ENCODE assay signal across 13 mouse cellular contexts in the genomic region with DNA sequence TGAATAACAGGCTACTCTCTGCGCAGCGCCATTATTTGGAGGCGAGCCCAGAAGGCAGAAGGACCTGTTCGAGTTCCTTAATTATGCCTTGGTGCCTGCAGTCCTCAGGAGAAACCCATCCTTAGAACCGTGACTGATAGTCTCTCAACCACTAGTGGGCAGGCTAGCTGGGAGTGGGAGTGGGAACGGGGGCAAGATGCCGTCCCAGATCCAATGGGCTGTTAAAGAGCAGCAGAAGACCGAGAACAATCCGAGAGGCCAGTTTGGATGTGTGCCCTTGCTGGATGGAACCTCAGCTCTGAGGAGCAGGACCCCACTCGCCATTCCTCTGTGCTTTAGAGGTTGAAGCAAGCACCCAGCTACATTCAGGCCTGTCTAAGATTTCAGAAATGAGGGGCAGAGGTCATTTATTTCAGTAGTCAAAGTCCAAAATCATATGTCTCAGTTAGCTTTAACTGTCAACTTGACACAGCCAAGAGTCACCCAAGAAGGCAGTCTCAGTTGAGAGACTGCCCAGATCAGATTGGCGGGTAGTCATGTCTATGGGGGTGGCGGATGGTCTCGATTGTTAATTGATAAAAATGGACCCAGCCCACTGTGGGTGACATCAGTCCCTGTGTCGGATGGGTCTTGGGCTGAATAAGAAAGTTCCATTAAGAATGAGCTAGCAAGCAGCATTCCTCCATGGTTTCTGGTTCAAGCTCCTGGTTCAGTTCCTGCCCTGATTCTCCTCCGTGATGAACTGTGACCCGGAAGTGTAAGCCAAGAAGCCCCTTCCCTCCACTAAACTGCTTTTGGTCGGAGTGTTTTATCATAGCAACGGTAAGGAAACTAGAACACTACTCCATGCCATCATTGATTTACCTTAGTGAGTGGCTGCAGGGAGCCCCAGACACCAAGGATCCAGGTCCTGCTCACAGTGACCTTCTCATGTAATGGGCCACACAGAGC. TPM values are rescaled to one million over a fixed set of nuclear protein-coding genes. Genes with fewer than 3 reads are reported as not detected.
A peak's percentile ranks its signal among the peaks of the same experiment; 100 is the strongest.
DNase-seq lines count a peak whose midpoint lies in the region; ATAC-seq and TF ChIP-seq lines count a peak whose summit lies in the region.
"Had no signal": no experiment of that assay in that cellular context is flagged by ENCODE, and none has a peak within 500 bp of the region (broad histone marks: within the 10 kb centered on the region; RNA-seq: fewer than 3 reads in every experiment).

No protein-coding gene starts in this region.

- in situ Hi-C loops in ES-E14 (cut with MboI; ENCODE audit: low sequenced_read_pairs in 2 of 2, unreplicated experiment in 2 of 2): loop anchor here in 1 of 2 experiments (10.0 kb wide), 1 partner anchor 142 kb away; no protein-coding TSS in a partner anchor

- no peak overlapping the region; the same call in 1 of the 2 replicates for H3K9ac ChIP-seq in ES-E14 (ENCODE audit: insufficient read depth, low read depth, low read length, poor library complexity, severe bottlenecking)
- no peak overlapping the region for H3K9ac ChIP-seq in limb, embryonic 12.5 days (replicated peaks)
- H3K9ac ChIP-seq: embryonic facial prominence, embryonic 15.5 days; lung, embryonic 15.5 days; neural tube, embryonic 13.5 days had no signal

- H3K4me3 ChIP-seq in cerebellum, adult 2 months (replicated peaks; ENCODE audit: insufficient read depth, low read depth, low read length): no peak overlapping the region
- peak overlapping the region; percentile 6 to 52; a peak in 2 of 4 replicates for H3K4me3 ChIP-seq in ES-E14 (ENCODE audit: insufficient read depth in 1 of 2, low read depth in 1 of 2, low read length in 2 of 2, poor library complexity in 1 of 2, severe bottlenecking in 1 of 2)
- H3K4me3 ChIP-seq in limb, embryonic 12.5 days (replicated peaks): no peak overlapping the region

- peak; percentile 43; the same call in 1 of the 2 replicates for TF ChIP-seq CTCF in cerebellum, adult 2 months (IDR thresholded peaks at IDR 0.05; ENCODE audit: borderline replicate concordance, insufficient read depth, low read depth, low read length)

- no peak for TF ChIP-seq POLR2A in cerebellum, adult 2 months (IDR thresholded peaks at IDR 0.05; ENCODE audit: borderline replicate concordance, insufficient read depth, low read length)

- intact Hi-C loops in left cerebral cortex, postnatal 4 days (cut with DNase I): no loop called here
- intact Hi-C loops in left cerebral cortex, postnatal 14 days (cut with DNase I): no loop called here

- H3K36me3 ChIP-seq in ES-E14 (ENCODE audit: control insufficient read depth, insufficient read depth, low read length, poor library complexity, severe bottlenecking): no peaks in the 10 kb centered on the region
- no peaks in the 10 kb centered on the region for H3K36me3 ChIP-seq in limb, embryonic 12.5 days
- H3K36me3 ChIP-seq: embryonic facial prominence, embryonic 15.5 days; lung, embryonic 15.5 days; neural tube, embryonic 13.5 days had no signal

- no peaks in the 10 kb centered on the region for H3K9me3 ChIP-seq in ES-E14 (ENCODE audit: control insufficient read depth, insufficient read depth, low read depth, low read length)
- no peaks in the 10 kb centered on the region for H3K9me3 ChIP-seq in limb, embryonic 12.5 days
- H3K9me3 ChIP-seq: embryonic facial prominence, embryonic 15.5 days; lung, embryonic 15.5 days; neural tube, embryonic 13.5 days had no signal

- no peak for DNase-seq in cerebellum, adult 2 months
- no peak for DNase-seq in cerebellum, adult 8-10 months
- peak; percentile 66 for DNase-seq in left cerebral cortex, postnatal 4 days
- DNase-seq in left cerebral cortex, postnatal 14 days (ENCODE audit: low spot score in 2 of 2): no peak
- no peak for DNase-seq in ES-E14 (ENCODE audit: low read depth, low spot score)
- DNase-seq in Muller cell, postnatal 12 days (ENCODE audit: inconsistent ontology term): no peak

- H3K27ac ChIP-seq in cerebellum, adult 2 months (ENCODE audit: insufficient read depth, low read length): no peak overlapping the region
- H3K27ac ChIP-seq in ES-E14 (ENCODE audit: insufficient read depth, low read depth, low read length, poor library complexity, severe bottlenecking): peak overlapping the region; percentile 44; the same call in 1 of the 2 replicates
- no peak overlapping the region for H3K27ac ChIP-seq in limb, embryonic 12.5 days
- H3K27ac ChIP-seq: neural tube, embryonic 13.5 days had no signal

- ATAC-seq in limb, embryonic 12.5 days (ENCODE audit: insufficient number of reproducible peaks, insufficient read depth, low FRiP score, low TSS enrichment, low read depth): no peak
- ATAC-seq in inflammation-experienced regulatory T-cells, adult 6 months: no peak

- WGBS in cerebellum, adult 2 months: 54% methylated on average over 18 of the region's 18 CpGs
- WGBS in limb, embryonic 12.5 days: 68% methylated on average over 18 of the region's 18 CpGs

- peak overlapping the region; percentile 31; the same call in 1 of the 2 replicates for H3K4me2 ChIP-seq in limb, embryonic 12.5 days

- H3K4me1 ChIP-seq in cerebellum, adult 2 months (ENCODE audit: control insufficient read depth, insufficient read depth, low read length): peaks cover 29% of the 10 kb centered on the region
- H3K4me1 ChIP-seq in ES-E14 (ENCODE audit: control insufficient read depth in 2 of 2, insufficient read depth in 2 of 2, low read length in 2 of 2, poor library complexity in 1 of 2): peaks cover 9 to 21% of the 10 kb centered on the region in 2 experiments
- H3K4me1 ChIP-seq in limb, embryonic 12.5 days (replicated peaks): peaks cover 33% of the 10 kb centered on the region

- H3K27me3 ChIP-seq in cerebellum, adult 2 months (ENCODE audit: control insufficient read depth, insufficient read depth, low read length): no peaks in the 10 kb centered on the region
- no peaks in the 10 kb centered on the region for H3K27me3 ChIP-seq in limb, embryonic 12.5 days
- H3K27me3 ChIP-seq: lung, embryonic 15.5 days had no signal

TF ChIP-seq in ES-E14, 5 proteins besides CTCF, POLR2A, EP300 and RAD21:
- TF ChIP-seq ZNF384 (IDR thresholded peaks at IDR 0.05; ENCODE audit: low read depth, low read length) (no peak), ZC3H11A (IDR thresholded peaks at IDR 0.05; ENCODE audit: borderline replicate concordance, low read depth, low read length) (no peak), HCFC1 (IDR thresholded peaks at IDR 0.05; ENCODE audit: borderline replicate concordance, insufficient read depth, low read length) (no peak), CHD2 (IDR thresholded peaks at IDR 0.05; ENCODE audit: low read depth, low read length) (no peak), MAFK (IDR thresholded peaks at IDR 0.05; ENCODE audit: insufficient read depth, low read depth, low read length) (no peak)

RNA-seq across cellular contexts. Expression of gene Smndc1, which starts 32.3 kb away (rescaled TPM):
- polyA plus RNA-seq in cerebellum, adult 2 months (2012; rRNA removed): 24.6 and 26.1 TPM in 2 replicates
- 10 to 100 TPM; 38.6 to 45.1 TPM for total RNA-seq in left cerebral cortex, postnatal 4 days (2021)
- 10 to 100 TPM; 35.3 to 36.2 TPM for total RNA-seq in left cerebral cortex, postnatal 14 days (2021)
- total RNA-seq in ES-E14 (2012; rRNA removed): 32.6 and 37.4 TPM in 2 replicates
- polyA plus RNA-seq in limb, embryonic 12.5 days (2016; fragmentation: Nextera tagmentation; extraction: Ambion mirVana): 46.7 and 53.1 TPM in 2 replicates
- 10 to 100 TPM; 30.1 to 38.6 (median 34.9) TPM for polyA plus RNA-seq in inflammation-experienced regulatory T-cells, adult 6 months (2017; shearing (Covaris generic))

RNA-seq across cellular contexts. Expression of gene Gm10197, which starts 51.1 kb away (rescaled TPM):
- polyA plus RNA-seq in cerebellum, adult 2 months (2012; rRNA removed): not detected in 2 replicates
- total RNA-seq in left cerebral cortex, postnatal 4 days (2021): not detected
- not detected for total RNA-seq in left cerebral cortex, postnatal 14 days (2021)
- total RNA-seq in ES-E14 (2012; rRNA removed): not detected in 2 replicates
- not detected in 2 replicates for polyA plus RNA-seq in limb, embryonic 12.5 days (2016; fragmentation: Nextera tagmentation; extraction: Ambion mirVana)
- not detected for polyA plus RNA-seq in inflammation-experienced regulatory T-cells, adult 6 months (2017; shearing (Covaris generic))
- polyA plus RNA-seq: embryonic facial prominence, embryonic 15.5 days; gonadal fat pad, adult 2 months; large intestine, adult 2 months; neural tube, embryonic 13.5 days had no signal

Comparison
In these comparisons a context has a peak if more than half of its experiments do, and no peak if none do; other contexts are left out.
1. H3K4me3 ChIP-seq: peak in ES-E14 (2 of 2); none in cerebellum, adult 2 months (single experiment) and limb, embryonic 12.5 days (single experiment).